Mouse (Mus musculus) activated CD4-positive, CD25-positive, alpha-beta regulatory T cell (primary cell): ENCODE measurements around the gene Gm6401. TPM values are rescaled to one million over a fixed set of nuclear protein-coding genes. Genes with fewer than 3 reads are reported as not detected.

Source experiments
- polyA plus RNA-seq, 2 experiments: library from polyadenylated mRNA; unstranded; fragments of 100-300 nt; shearing (Covaris generic); gene quantifications; one replicate each; pipeline ENCODE4 v1.2.1; 2017

Gm6401 gene
- polyA plus RNA-seq, result not detected

GRCm38 (mm10) chr14:41967827-41968226, at the start of gene Gm6401:
Gene Gm6401, minus strand, starts transcription at chr14:41967927.

DNA sequence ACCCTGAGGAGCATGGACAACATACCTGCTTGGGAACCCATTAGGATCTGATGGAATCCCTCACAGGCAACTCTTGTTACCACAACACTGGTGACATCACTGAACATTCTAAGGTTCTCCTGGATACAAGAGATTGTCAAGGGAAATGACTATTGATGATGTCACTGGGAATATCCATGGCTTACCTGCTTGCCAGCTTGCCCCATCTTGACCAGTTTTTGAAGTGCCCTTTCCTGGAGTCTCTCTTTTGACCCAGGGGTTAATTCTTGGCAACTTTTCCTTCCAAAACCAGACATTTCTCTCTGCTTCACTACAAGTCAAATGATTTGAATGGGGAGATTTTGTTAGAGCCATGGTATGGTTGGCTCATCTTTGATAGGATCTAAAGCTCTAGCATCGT, 15.5 kb upstream of the Gm6401 start, which contains the start of gene Gm3543:
TSS of gene Gm3543 (minus strand) at position 101 of the 400 bp plus-strand sequence.

DNA sequence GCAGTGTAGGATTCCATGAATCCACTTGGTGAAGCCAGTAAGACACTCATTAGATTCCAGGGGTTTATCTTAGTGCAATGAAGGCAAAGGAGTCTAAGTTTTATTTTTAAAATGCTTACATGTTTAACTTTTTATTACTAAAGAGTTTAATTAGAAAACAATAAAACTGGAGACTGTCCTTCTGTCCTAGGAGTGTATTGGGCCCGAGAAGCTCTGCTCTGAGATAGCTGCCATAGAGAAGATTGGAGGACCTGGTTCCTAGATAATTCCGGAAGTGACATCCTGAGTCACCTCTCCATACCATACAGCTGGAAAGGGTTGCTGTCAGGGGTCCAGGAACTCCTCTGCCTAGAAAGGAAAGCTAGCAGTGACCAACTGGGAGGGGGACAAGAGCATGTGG, 24.0 kb downstream of the Gm6401 start, which contains the start of gene 1700024B05Rik:
TSS of gene 1700024B05Rik (plus strand) at position 301 of the 400 bp plus-strand sequence.

GRCm38 (mm10) chr14:41924649-41925048, 43.1 kb downstream of the Gm6401 start, which contains the start of gene 1700049E17Rik1:
Gene 1700049E17Rik1, plus strand, starts transcription at chr14:41924949.

Other genes starting within 250 kb of the Gm6401 start
- not detected for gene Gm7929, start 217.3 kb downstream of the Gm6401 start, polyA plus RNA-seq
- gene Gm47189, start 195.5 kb downstream of the Gm6401 start, polyA plus RNA-seq, result not detected
- gene Gm7980, start 60.6 kb downstream of the Gm6401 start, polyA plus RNA-seq, result not detected
- gene 1700049E17Rik1, start 43.0 kb downstream of the Gm6401 start, polyA plus RNA-seq, result not detected
- under 1 TPM in 1 of 2 experiments, not detected in 1; 0.14 TPM for gene 1700024B05Rik, start 23.9 kb downstream of the Gm6401 start, polyA plus RNA-seq
- not detected for gene Gm3543, start 15.4 kb upstream of the Gm6401 start, polyA plus RNA-seq
- gene Gm7951, start 149.4 kb upstream of the Gm6401 start, polyA plus RNA-seq, result not detected
- gene Gm17027, start 194.7 kb upstream of the Gm6401 start, polyA plus RNA-seq, result not detected
- not detected for gene Gm3573, start 222.9 kb upstream of the Gm6401 start, polyA plus RNA-seq